Mouse (Mus musculus): Measurements from ENCODE around the gene Clcn2.

The Clcn2 gene

DNA sequence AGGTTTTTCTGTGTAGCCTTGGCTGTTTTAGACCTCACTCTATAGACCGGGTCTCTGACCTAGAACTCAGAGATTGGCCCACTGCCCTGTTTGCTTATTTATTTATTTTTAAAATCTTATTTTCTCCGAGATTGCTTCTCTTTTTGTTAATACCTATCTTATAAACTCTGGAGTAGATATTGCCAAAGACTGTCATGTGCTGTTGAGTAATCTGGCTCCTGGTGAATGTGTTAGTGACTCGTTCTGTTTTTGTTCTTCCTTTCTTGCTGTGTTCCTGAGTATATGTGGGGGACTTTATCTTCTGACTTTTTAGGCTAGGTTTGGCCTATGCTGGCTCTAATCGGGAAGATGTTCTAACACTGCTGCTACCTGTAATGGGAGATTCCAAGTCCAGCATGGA lies 59.9 kb downstream of the Clcn2 start:
- no peak for DNase-seq (ENCODE audit: low spot score in 2 of 2)

DNA sequence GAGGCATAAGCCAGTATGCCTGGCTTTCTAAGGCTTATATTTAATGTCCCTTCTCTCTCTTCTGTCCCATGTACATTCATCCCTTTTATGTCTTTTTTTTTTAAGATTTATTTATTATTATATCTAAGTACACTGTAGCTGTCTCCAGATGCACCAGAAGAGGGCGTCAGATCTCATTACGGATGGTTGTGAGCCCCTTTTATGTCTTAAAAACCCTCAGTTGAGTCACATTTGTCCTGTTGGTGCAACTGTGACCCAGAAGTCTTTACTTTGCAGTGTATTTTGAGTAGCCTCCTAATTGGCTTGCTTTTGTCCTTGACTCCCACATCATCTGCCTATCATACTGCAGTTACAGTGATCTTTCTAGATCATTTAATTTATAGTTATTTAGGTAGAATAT lies 64.2 kb downstream of the Clcn2 start:
- DNase-seq (ENCODE audit: low spot score in 2 of 2): no peak

Measured in spleen, postnatal 4 days (tissue).